Mouse (Mus musculus): Measurements from ENCODE around the gene Cdk8. TPM values are rescaled to one million over a fixed set of nuclear protein-coding genes. Genes with fewer than 3 reads are reported as not detected.

The Cdk8 gene
- total and polyA plus RNA-seq, 3 experiments: 139 to 745 (median 154) TPM

DNA sequence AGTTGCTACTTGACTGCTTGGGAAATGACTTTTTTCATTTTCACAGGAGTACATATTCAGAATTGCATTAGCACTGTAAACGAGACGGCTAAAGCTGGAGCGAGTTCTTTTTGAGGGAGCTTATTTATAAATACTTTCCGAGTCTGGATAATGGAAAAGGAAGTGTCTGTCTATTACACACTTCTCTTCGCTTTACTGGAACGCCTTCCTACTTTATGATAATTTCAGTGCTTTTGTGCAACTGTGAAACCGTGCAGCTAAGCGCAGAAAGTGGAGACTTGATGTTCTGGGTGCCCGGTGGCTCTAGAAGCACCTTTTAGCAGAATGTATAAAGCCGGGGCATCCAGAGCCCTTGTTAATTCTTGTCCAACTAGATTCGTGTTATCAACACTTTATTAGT, 1.8 kb downstream of the Cdk8 start:
- Histone ChIP-seq H3K27ac (ENCODE audit: control insufficient read depth, low read depth, low read length) (no peak overlapping the region), H3K36me3 (ENCODE audit: control insufficient read depth in 1 of 2, insufficient read depth in 2 of 2, low read length in 2 of 2) (peaks cover 13 to 37% of the 10 kb centered on the region in 2 experiments), H3K4me3 (ENCODE audit: control insufficient read depth in 1 of 2, insufficient read depth in 1 of 2, low read depth in 2 of 2, low read length in 2 of 2) (peak overlapping the region; percentile 64 to 85), H3K4me1 (ENCODE audit: control insufficient read depth in 1 of 2, insufficient read depth in 2 of 2, low read length in 2 of 2) (peaks cover 14 to 20% of the 10 kb centered on the region in 2 experiments), H3K9me3 (replicated peaks; ENCODE audit: insufficient read depth, low read length) (no peaks in the 10 kb centered on the region), H3K79me2 (ENCODE audit: control insufficient read depth, insufficient read depth, low read length, poor library complexity) (peaks cover 66% of the 10 kb centered on the region), H3K9ac (ENCODE audit: control insufficient read depth, low read depth, low read length, poor library complexity, severe bottlenecking) (peak overlapping the region; percentile 85), H3K27me3 (ENCODE audit: control insufficient read depth in 1 of 2, insufficient read depth in 2 of 2, low read length in 2 of 2) (no peaks in the 10 kb centered on the region)
- TF ChIP-seq MAX (IDR thresholded peaks at IDR 0.05; ENCODE audit: low read length): no peak
- TF ChIP-seq EP300 (IDR thresholded peaks at IDR 0.05; ENCODE audit: low read depth in 1 of 2, low read length in 2 of 2): no peak
- no peak for TF ChIP-seq MXI1 (IDR thresholded peaks at IDR 0.05; ENCODE audit: low read depth, low read length)
- 0 out of 2 replicates have a peak, but pooled peaks have one; percentile 28 for TF ChIP-seq UBTF (IDR thresholded peaks at IDR 0.05; ENCODE audit: borderline replicate concordance, insufficient read depth, low read depth, low read length)
- TF ChIP-seq SIN3A (IDR thresholded peaks at IDR 0.05; ENCODE audit: low read length): peak; percentile 52; the same call in 1 of the 2 replicates
- no peak; the same call in 1 of the 2 replicates for TF ChIP-seq CHD1 (IDR thresholded peaks at IDR 0.05; ENCODE audit: low read depth, low read length)
- peak; percentile 58 for DNase-seq (ENCODE audit: low read depth, low spot score)

DNA sequence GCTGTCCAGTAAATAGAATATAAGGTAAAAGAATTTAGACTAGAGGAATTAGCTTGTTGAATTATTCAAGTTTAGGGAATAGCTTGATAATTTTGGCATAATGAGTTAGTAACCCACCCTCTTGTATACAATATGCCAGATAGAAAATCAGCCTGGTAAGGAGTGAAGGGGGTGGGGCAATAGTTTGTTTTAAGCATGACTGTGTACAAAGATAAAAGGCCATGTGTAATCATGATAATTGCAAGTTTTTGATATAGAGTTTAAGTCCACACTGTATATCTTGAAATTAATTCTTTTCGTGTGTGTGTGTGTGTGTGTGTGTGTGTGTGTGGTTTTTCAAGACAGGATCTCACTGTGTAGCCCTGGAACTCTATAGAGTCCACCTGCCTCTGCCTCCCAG, 3.3 kb downstream of the Cdk8 start:
- no peak overlapping the region; the same call in 1 of the 2 replicates for H3K27ac ChIP-seq (ENCODE audit: control insufficient read depth, low read depth, low read length)
- no peaks in the 10 kb centered on the region for H3K9me3 ChIP-seq (replicated peaks; ENCODE audit: insufficient read depth, low read length)
- peak; percentile 47 for DNase-seq (ENCODE audit: low read depth, low spot score)
- H3K4me3 ChIP-seq (ENCODE audit: control insufficient read depth in 1 of 2, insufficient read depth in 1 of 2, low read depth in 2 of 2, low read length in 2 of 2): 0 out of 4 replicates have a peak overlapping the region, but pooled peaks of 1 of the 2 experiments have one; percentile 19
- peaks cover 14 to 20% of the 10 kb centered on the region in 2 experiments for H3K4me1 ChIP-seq (ENCODE audit: control insufficient read depth in 1 of 2, insufficient read depth in 2 of 2, low read length in 2 of 2)
- H3K27me3 ChIP-seq (ENCODE audit: control insufficient read depth in 1 of 2, insufficient read depth in 2 of 2, low read length in 2 of 2): no peaks in the 10 kb centered on the region
- peaks cover 81% of the 10 kb centered on the region for H3K79me2 ChIP-seq (ENCODE audit: control insufficient read depth, insufficient read depth, low read length, poor library complexity)
- H3K36me3 ChIP-seq (ENCODE audit: control insufficient read depth in 1 of 2, insufficient read depth in 2 of 2, low read length in 2 of 2): peaks cover 20 to 41% of the 10 kb centered on the region in 2 experiments
- H3K9ac ChIP-seq (ENCODE audit: control insufficient read depth, low read depth, low read length, poor library complexity, severe bottlenecking): peak overlapping the region; percentile 37; the same call in 1 of the 2 replicates
- TF ChIP-seq BHLHE40 (IDR thresholded peaks at IDR 0.05; ENCODE audit: borderline replicate concordance, low read depth, low read length) (peak; percentile 10; the same call in 1 of the 2 replicates), TAL1 (IDR thresholded peaks at IDR 0.05; ENCODE audit: low read length) (0 out of 2 replicates have a peak, but pooled peaks have one; percentile 13), ZKSCAN1 (IDR thresholded peaks at IDR 0.05; ENCODE audit: low read depth, low read length) (no peak), ZC3H11A (IDR thresholded peaks at IDR 0.05; ENCODE audit: low read depth, low read length) (no peak), SIN3A (IDR thresholded peaks at IDR 0.05; ENCODE audit: low read length) (peak; percentile 90), JUND (IDR thresholded peaks at IDR 0.05; ENCODE audit: low read depth, low read length) (no peak), GATA1 (IDR thresholded peaks at IDR 0.05; ENCODE audit: low read depth, low read length) (peak; percentile 73), NRF1 (IDR thresholded peaks at IDR 0.05; ENCODE audit: insufficient read depth, low read depth, low read length, poor library complexity, severe bottlenecking) (no peak), EP300 (IDR thresholded peaks at IDR 0.05; ENCODE audit: low read depth in 1 of 2, low read length in 2 of 2) (peak; percentile 72 to 73; a peak in 3 of 4 replicates), POLR2A (IDR thresholded peaks at IDR 0.05; ENCODE audit: control insufficient read depth in 1 of 2, insufficient read depth in 1 of 2, low read depth in 1 of 2, low read length in 2 of 2, poor library complexity in 1 of 2) (no peak), MAX (IDR thresholded peaks at IDR 0.05; ENCODE audit: low read length) (0 out of 2 replicates have a peak, but pooled peaks have one; percentile 44), UBTF (IDR thresholded peaks at IDR 0.05; ENCODE audit: borderline replicate concordance, insufficient read depth, low read depth, low read length) (no peak), TCF12 (IDR thresholded peaks at IDR 0.05; ENCODE audit: low read depth, low read length) (peak; percentile 77), ZNF384 (IDR thresholded peaks at IDR 0.05; ENCODE audit: low read depth, low read length) (no peak), MYB (IDR thresholded peaks at IDR 0.05; ENCODE audit: low read depth, low read length) (no peak), RCOR1 (IDR thresholded peaks at IDR 0.05; ENCODE audit: low read depth, low read length) (no peak), E2F4 (IDR thresholded peaks at IDR 0.05; ENCODE audit: borderline replicate concordance, low read depth, low read length) (no peak), MYC (IDR thresholded peaks at IDR 0.05; ENCODE audit: low read depth, low read length) (peak; percentile 56; the same call in 1 of the 2 replicates), MAFK (IDR thresholded peaks at IDR 0.05; ENCODE audit: borderline replicate concordance, low read depth, low read length) (0 out of 2 replicates have a peak, but pooled peaks have one; percentile 39), USF1 (IDR thresholded peaks at IDR 0.05; ENCODE audit: low read depth, low read length) (no peak), MXI1 (IDR thresholded peaks at IDR 0.05; ENCODE audit: low read depth, low read length) (peak; percentile 93), GABPA (IDR thresholded peaks at IDR 0.05; ENCODE audit: low read depth, low read length) (no peak), CTCF (IDR thresholded peaks at IDR 0.05 in 2 of 3, conservative IDR thresholded peaks at IDR 0.05 in 1 of 3; ENCODE audit: control insufficient read depth in 1 of 3, insufficient read depth in 1 of 3, low read depth in 2 of 3, low read length in 3 of 3, poor library complexity in 1 of 3, severe bottlenecking in 1 of 3) (no peak), MEF2A (IDR thresholded peaks at IDR 0.05; ENCODE audit: extremely low read depth, insufficient replicate concordance, low read depth, low read length, poor library complexity, severe bottlenecking) (no peak), CHD2 (IDR thresholded peaks at IDR 0.05; ENCODE audit: low read length) (no peak; the same call in 1 of the 2 replicates), POLR2AphosphoS2 (IDR thresholded peaks at IDR 0.05; ENCODE audit: low read length) (no peak), HCFC1 (IDR thresholded peaks at IDR 0.05; ENCODE audit: low read depth, low read length) (0 out of 2 replicates have a peak, but pooled peaks have one; percentile 21), ETS1 (IDR thresholded peaks at IDR 0.05; ENCODE audit: low read depth, low read length) (peak; percentile 73)

Data from MEL (cell line).